Mouse (Mus musculus) midbrain, embryonic 11.5 days (tissue): ENCODE measurements at regions not wholly inside any gene's neighbourhood (a gene's known extent, or its start where the extent isn't known, plus 50 kb on each side); places are given as distances from the start of the nearest gene placed in this dataset.

Source experiments
- ATAC-seq: fragments of 200-750 bp; cut with Nextera tagmentation; 2 replicates; pipeline ENCODE4 v1.8.0; 2017; ENCODE audit warnings: moderate TSS enrichment, moderate library complexity; ENCODE audit not compliant: low FRiP score
- DNase-seq: peaks from one replicate; pipeline ENCODE4 v3.0.0; 2015; ENCODE audit warnings: low spot score; ENCODE audit errors: missing footprints
- H3K27ac ChIP-seq: fragments of 300-500 bp; sonication (generic); 2 replicates; pipeline ENCODE4 v1.5.1; 2014; ENCODE audit warnings: low read depth, low read length
- H3K27me3 ChIP-seq: fragments of 300-500 bp; sonication (generic); 2 replicates; pipeline ENCODE4 v1.6.1; 2014; ENCODE audit warnings: mild to moderate bottlenecking, low read length, moderate library complexity, mixed read lengths; ENCODE audit not compliant: control insufficient read depth, insufficient read depth
- H3K36me3 ChIP-seq: fragments of 300-500 bp; sonication (generic); 2 replicates; pipeline ENCODE4 v1.6.1; 2014; ENCODE audit warnings: mild to moderate bottlenecking, low read length, moderate library complexity, mixed read lengths; ENCODE audit not compliant: control insufficient read depth, insufficient read depth
- H3K4me1 ChIP-seq: fragments of 300-500 bp; sonication (generic); 2 replicates; pipeline ENCODE4 v1.6.1; 2014; ENCODE audit warnings: low read length; ENCODE audit not compliant: control insufficient read depth, insufficient read depth
- H3K4me2 ChIP-seq: fragments of 300-500 bp; sonication (generic); 2 replicates; pipeline ENCODE4 v1.6.1; 2014; ENCODE audit warnings: mild to moderate bottlenecking, moderate library complexity
- H3K4me3 ChIP-seq: fragments of 300-500 bp; sonication (generic); 2 replicates; pipeline ENCODE4 v1.5.1; 2014; ENCODE audit warnings: low read depth, low read length
- H3K9ac ChIP-seq: fragments of 300-500 bp; sonication (generic); 2 replicates; pipeline ENCODE4 v1.6.1; 2014; ENCODE audit warnings: low read length
- H3K9me3 ChIP-seq: fragments of 300-500 bp; sonication (generic); 2 replicates; pipeline ENCODE4 v1.6.1; 2016; ENCODE audit warnings: low read length; ENCODE audit not compliant: control insufficient read depth
- WGBS: fragments of 180-500 bp; shearing (Covaris S2); extraction: QIAGEN DNeasy Blood & Tissue Kit; methylation state at CpG from one replicate; pipeline ENCODE4 v1.1.7; 2014; 5-methylcytosine and 5-hydroxymethylcytosine counted together

GRCm38 (mm10) chr10:126413786-126414185 lies 447.8 kb downstream of the Lrig3 start:
- Histone ChIP-seq H3K4me1 (no peaks in the 10 kb centered on the region), H3K4me2 (no peak overlapping the region), H3K27me3 (no peaks in the 10 kb centered on the region), H3K27ac (no peak overlapping the region), H3K4me3 (no peak overlapping the region), H3K9me3 (no peaks in the 10 kb centered on the region), H3K36me3 (no peaks in the 10 kb centered on the region), H3K9ac (no peak overlapping the region)
- ATAC-seq (no peak), DNase-seq (no peak)
- WGBS: 90% methylated on average over 7 of the region's 7 CpGs

DNA sequence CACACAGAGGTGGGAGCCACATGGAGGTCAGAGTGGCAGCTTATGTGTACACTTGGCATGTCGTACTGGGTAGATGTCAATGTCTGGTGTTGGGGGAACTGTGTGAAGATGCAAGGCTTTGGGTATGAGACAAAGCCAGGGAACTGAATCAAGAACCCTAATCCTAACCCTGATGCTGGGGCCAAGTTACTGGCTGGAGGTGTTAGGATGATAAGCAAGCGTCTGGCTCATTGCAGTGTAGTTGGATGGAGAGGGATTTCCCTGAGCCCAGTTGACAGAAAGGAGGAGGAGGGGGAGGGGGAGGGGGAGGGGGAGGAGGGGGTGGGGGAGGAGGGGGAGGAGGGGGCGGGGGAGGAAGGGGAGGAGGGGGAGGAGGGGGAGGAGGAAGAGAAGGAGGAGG lies 426.3 kb downstream of the Lrig3 start:
- Histone ChIP-seq H3K9ac (no peak overlapping the region), H3K36me3 (no peaks in the 10 kb centered on the region), H3K27ac (no peak overlapping the region), H3K27me3 (no peaks in the 10 kb centered on the region), H3K4me2 (no peak overlapping the region), H3K9me3 (no peaks in the 10 kb centered on the region), H3K4me3 (no peak overlapping the region), H3K4me1 (no peaks in the 10 kb centered on the region)
- DNase-seq (no peak), ATAC-seq (no peak)
- WGBS: 98% methylated on average over 2 of the region's 3 CpGs

- 89% methylated on average over 6 of the region's 6 CpGs for WGBS
- no peak for ATAC-seq
- DNase-seq: no peak
Observed at GRCm38 (mm10) chr10:126391770-126392169, 425.8 kb downstream of the Lrig3 start.

DNA sequence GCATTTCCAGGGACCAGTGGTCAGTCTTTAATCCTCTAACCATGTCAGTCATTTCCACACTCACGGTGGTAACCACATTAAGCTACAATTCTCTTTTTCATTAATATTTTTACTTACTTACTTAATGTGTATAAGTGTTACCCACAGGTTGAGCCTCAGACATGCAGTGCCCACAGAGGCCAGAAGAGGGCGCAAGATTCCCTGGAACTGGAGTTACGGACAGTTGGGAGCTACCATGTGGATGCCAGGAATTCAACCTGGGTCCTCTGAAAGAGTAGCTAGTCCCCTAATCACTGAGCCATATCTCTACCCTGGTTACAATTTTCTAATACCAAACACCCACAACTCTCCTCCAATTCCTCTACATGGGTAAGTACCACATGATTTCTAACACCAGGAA lies 420.5 kb downstream of the Lrig3 start:
- ATAC-seq: no peak
- 72% methylated on average over 3 of the region's 3 CpGs for WGBS
- no peak for DNase-seq
- Histone ChIP-seq H3K4me1 (no peaks in the 10 kb centered on the region), H3K9ac (no peak overlapping the region), H3K4me2 (no peak overlapping the region), H3K27me3 (no peaks in the 10 kb centered on the region), H3K9me3 (no peaks in the 10 kb centered on the region), H3K36me3 (no peaks in the 10 kb centered on the region), H3K27ac (no peak overlapping the region), H3K4me3 (no peak overlapping the region)

More at GRCm38 (mm10) chr10:126391770-126392169, 425.8 kb downstream of the Lrig3 start:
- no peak overlapping the region for H3K27ac ChIP-seq
- H3K9ac ChIP-seq: no peak overlapping the region
- H3K9me3 ChIP-seq: no peaks in the 10 kb centered on the region
- H3K36me3 ChIP-seq: no peaks in the 10 kb centered on the region
- no peaks in the 10 kb centered on the region for H3K4me1 ChIP-seq
- H3K27me3 ChIP-seq: no peaks in the 10 kb centered on the region
- no peak overlapping the region for H3K4me3 ChIP-seq
- no peak overlapping the region for H3K4me2 ChIP-seq

- Histone ChIP-seq H3K4me2 (no peak overlapping the region), H3K27ac (no peak overlapping the region), H3K9ac (no peak overlapping the region), H3K4me1 (no peaks in the 10 kb centered on the region), H3K27me3 (no peaks in the 10 kb centered on the region), H3K36me3 (no peaks in the 10 kb centered on the region), H3K9me3 (no peaks in the 10 kb centered on the region), H3K4me3 (no peak overlapping the region)
- ATAC-seq (no peak), DNase-seq (peak; percentile 73)
- WGBS: 88% methylated on average over 6 of the region's 6 CpGs
Observed at GRCm38 (mm10) chr10:126385644-126386043, 419.7 kb downstream of the Lrig3 start.

DNA sequence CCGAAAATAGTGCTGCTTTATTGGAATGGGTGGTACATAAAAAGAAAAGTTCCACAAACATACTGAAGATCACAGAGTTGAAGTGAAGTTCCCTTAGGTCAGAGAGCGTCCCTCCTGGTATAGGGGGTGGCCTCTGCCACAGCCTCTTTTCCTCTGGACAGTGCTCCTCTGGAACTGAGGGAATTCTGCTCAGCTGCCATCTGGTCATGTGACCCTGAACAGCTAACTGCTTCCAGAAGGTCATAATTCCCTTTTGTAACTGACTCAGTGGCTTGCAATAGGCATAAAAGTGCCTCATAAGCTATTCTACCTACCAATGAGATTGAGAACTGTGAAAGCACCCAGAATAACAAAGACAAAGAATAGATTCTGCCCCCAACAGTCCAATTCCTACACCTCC lies 414.4 kb downstream of the Lrig3 start:
- no peak overlapping the region for H3K4me3 ChIP-seq
- no peaks in the 10 kb centered on the region for H3K9me3 ChIP-seq
- H3K4me1 ChIP-seq: peaks cover 4% of the 10 kb centered on the region; the same call in 1 of the 2 replicates
- 82% methylated on average over 2 of the region's 2 CpGs for WGBS
- no peaks in the 10 kb centered on the region for H3K36me3 ChIP-seq
- DNase-seq: no peak
- no peak overlapping the region for H3K27ac ChIP-seq
- no peak overlapping the region for H3K9ac ChIP-seq
- no peak overlapping the region for H3K4me2 ChIP-seq
- ATAC-seq: no peak
- H3K27me3 ChIP-seq: no peaks in the 10 kb centered on the region

DNA sequence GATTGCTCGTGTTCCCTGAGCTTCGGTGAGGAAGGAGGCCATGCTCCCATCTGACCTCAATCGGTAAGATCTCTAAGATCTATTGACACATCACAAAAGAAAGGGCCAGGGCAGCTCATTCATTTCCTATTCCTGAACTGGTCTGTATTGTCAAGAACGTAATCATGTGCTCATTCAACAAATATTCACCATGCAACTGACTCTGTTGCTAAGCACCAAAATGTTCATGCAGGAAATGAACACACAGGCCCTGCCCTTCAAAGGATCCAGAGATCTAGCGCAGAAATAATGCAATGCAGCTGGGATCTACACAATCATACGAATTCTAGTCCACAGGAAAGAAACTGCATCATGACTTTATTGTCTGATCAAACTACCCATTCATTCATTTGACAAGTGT lies 413.3 kb downstream of the Lrig3 start:
- no peak for DNase-seq
- WGBS: 35% methylated on average over 6 of the region's 6 CpGs
- peak; percentile 63; the same call in 1 of the 2 replicates for ATAC-seq
- H3K9me3 ChIP-seq: no peaks in the 10 kb centered on the region
- H3K9ac ChIP-seq: no peak overlapping the region
- H3K27me3 ChIP-seq: no peaks in the 10 kb centered on the region
- no peak overlapping the region for H3K4me3 ChIP-seq
- H3K4me2 ChIP-seq: no peak overlapping the region
- H3K36me3 ChIP-seq: no peaks in the 10 kb centered on the region
- H3K27ac ChIP-seq: no peak overlapping the region
- peaks cover 4% of the 10 kb centered on the region; the same call in 1 of the 2 replicates for H3K4me1 ChIP-seq

DNA sequence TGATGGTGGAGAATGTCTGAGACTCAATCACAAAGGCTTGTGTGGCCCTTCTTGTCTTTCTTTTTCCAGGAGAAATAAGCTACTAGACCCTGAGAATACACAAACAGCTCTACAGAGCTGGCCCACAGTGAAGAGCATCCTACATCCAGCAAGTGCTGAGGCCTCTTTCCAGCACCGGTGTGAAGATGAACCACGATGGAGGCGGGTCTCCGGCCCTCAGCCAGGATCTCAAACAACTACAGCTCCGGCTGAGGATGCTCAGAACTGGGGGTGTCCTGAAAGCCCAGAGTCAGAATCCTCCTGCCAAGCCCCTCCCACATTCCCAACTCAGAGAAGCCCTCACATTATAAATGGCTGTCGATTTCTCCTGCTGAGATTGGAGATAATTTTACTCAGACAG lies 407.9 kb downstream of the Lrig3 start:
- ATAC-seq: no peak
- no peak overlapping the region for H3K27ac ChIP-seq
- WGBS: 78% methylated on average over 6 of the region's 6 CpGs

DNA sequence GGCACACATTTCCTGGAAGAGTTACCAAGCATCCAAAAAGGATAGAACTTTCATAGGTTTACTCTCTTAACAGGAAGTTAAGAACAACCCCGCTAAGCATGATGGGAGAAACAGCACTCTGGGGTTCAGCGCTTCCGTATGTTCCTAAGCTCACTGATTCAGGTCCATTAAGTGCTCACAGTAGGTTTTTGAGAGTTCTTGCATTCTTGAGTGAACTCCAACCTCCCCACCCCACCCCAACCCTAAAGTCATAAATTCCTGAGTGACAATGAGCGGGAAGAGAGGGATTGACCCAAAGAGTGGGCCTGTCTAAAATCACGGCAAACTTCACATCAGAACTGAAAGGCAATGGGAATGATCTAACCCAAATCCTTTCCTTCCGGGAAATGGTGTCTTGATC lies 405.9 kb downstream of the Lrig3 start:
- Histone ChIP-seq H3K9ac (no peak overlapping the region), H3K4me1 (no peaks in the 10 kb centered on the region), H3K27ac (no peak overlapping the region), H3K4me3 (no peak overlapping the region), H3K36me3 (no peaks in the 10 kb centered on the region), H3K27me3 (no peaks in the 10 kb centered on the region), H3K9me3 (no peaks in the 10 kb centered on the region), H3K4me2 (no peak overlapping the region)
- 94% methylated on average over 6 of the region's 6 CpGs for WGBS
- ATAC-seq: no peak
- DNase-seq: no peak

More for the DNA sequence above, 407.9 kb downstream of the Lrig3 start:
- Histone ChIP-seq H3K4me2 (no peak overlapping the region), H3K9ac (no peak overlapping the region), H3K4me1 (no peaks in the 10 kb centered on the region), H3K4me3 (no peak overlapping the region), H3K36me3 (no peaks in the 10 kb centered on the region), H3K9me3 (no peaks in the 10 kb centered on the region), H3K27me3 (no peaks in the 10 kb centered on the region)
- no peak for DNase-seq

DNA sequence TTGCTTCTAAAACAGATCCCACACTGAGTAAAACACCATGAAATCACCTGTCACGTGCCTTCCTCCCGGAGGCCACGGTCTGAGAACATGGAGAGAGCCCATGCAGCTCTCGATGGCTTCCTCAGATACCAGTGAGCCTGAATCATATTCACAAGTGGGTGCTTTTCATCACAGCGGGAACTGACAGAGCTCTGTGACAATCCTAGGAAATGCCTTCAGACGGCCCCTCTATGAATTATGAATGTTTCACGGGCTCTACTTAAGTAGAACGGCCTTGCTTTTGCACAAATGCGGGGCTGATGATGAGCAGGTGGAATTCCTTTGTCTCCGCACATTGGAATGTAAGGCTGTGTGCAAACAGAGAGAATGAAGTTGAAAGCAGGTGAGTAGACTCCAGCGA lies 383.1 kb downstream of the Lrig3 start:
- H3K27ac ChIP-seq: no peak overlapping the region
- H3K9ac ChIP-seq: no peak overlapping the region
- H3K36me3 ChIP-seq: no peaks in the 10 kb centered on the region
- no peaks in the 10 kb centered on the region for H3K4me1 ChIP-seq
- no peaks in the 10 kb centered on the region for H3K27me3 ChIP-seq
- H3K9me3 ChIP-seq: no peaks in the 10 kb centered on the region
- no peak overlapping the region for H3K4me2 ChIP-seq
- ATAC-seq (peak; percentile 55; the same call in 1 of the 2 replicates), DNase-seq (no peak)
- 79% methylated on average over 11 of the region's 11 CpGs for WGBS
- no peak overlapping the region for H3K4me3 ChIP-seq
